Mouse (Mus musculus) retina, adult 2 months (tissue): ENCODE results near the gene Itga7.

Source experiments
- DNase-seq: peaks from one replicate; pipeline ENCODE4 v3.0.0-alpha.2; 2012; ENCODE audit warnings: low read depth, low spot score

The Itga7 gene

GRCm38 (mm10) chr10:128933574-128933973 is at the start of gene Itga7:
Itga7 (plus strand) TSS chr10:128933818.
- DNase-seq = no peak

GRCm38 (mm10) chr10:128888941-128889827 is 44.4 kb upstream of the Itga7 start:
- no peak for DNase-seq

- no peak for DNase-seq
Measured at GRCm38 (mm10) chr10:128889846-128890245, 43.8 kb upstream of the Itga7 start.

GRCm38 (mm10) chr10:128890383-128891295 is 43.0 kb upstream of the Itga7 start:
- no peak for DNase-seq

GRCm38 (mm10) chr10:128891296-128892094 is 42.1 kb upstream of the Itga7 start, which contains the start of gene Gdf11:
Gdf11 (minus strand) TSS chr10:128891718.
- DNase-seq = no peak

GRCm38 (mm10) chr10:128892246-128892645 is 41.4 kb upstream of the Itga7 start:
- no peak for DNase-seq

GRCm38 (mm10) chr10:128895437-128895836 is 38.2 kb upstream of the Itga7 start:
- DNase-seq = peak; percentile 61

GRCm38 (mm10) chr10:128895952-128896693 is 37.5 kb upstream of the Itga7 start:
- DNase-seq = no peak

- no peak for DNase-seq
Measured at GRCm38 (mm10) chr10:128896807-128897206, 36.8 kb upstream of the Itga7 start.

GRCm38 (mm10) chr10:128897501-128897900 is 36.1 kb upstream of the Itga7 start:
- no peak for DNase-seq

- no peak for DNase-seq
Measured at GRCm38 (mm10) chr10:128899759-128900490, 33.7 kb upstream of the Itga7 start.

- no peak for DNase-seq
Measured at GRCm38 (mm10) chr10:128900698-128901097, 32.9 kb upstream of the Itga7 start, which contains the start of gene Cd63. Cd63 (plus strand) TSS chr10:128900989.

- DNase-seq = no peak
Measured at GRCm38 (mm10) chr10:128901409-128901808, 32.2 kb upstream of the Itga7 start.

- no peak for DNase-seq
Measured at GRCm38 (mm10) chr10:128902409-128902988, 31.1 kb upstream of the Itga7 start.

GRCm38 (mm10) chr10:128904812-128905211 is 28.8 kb upstream of the Itga7 start:
- DNase-seq = no peak

GRCm38 (mm10) chr10:128908778-128909448 is 24.7 kb upstream of the Itga7 start:
- DNase-seq = no peak

GRCm38 (mm10) chr10:128909567-128910028 is 24.0 kb upstream of the Itga7 start:
- peak; percentile 55 for DNase-seq

GRCm38 (mm10) chr10:128910066-128910841 is 23.4 kb upstream of the Itga7 start:
- DNase-seq = no peak
